Comparison of ENCODE assay signal across 7 mouse cellular contexts in the genomic region with DNA sequence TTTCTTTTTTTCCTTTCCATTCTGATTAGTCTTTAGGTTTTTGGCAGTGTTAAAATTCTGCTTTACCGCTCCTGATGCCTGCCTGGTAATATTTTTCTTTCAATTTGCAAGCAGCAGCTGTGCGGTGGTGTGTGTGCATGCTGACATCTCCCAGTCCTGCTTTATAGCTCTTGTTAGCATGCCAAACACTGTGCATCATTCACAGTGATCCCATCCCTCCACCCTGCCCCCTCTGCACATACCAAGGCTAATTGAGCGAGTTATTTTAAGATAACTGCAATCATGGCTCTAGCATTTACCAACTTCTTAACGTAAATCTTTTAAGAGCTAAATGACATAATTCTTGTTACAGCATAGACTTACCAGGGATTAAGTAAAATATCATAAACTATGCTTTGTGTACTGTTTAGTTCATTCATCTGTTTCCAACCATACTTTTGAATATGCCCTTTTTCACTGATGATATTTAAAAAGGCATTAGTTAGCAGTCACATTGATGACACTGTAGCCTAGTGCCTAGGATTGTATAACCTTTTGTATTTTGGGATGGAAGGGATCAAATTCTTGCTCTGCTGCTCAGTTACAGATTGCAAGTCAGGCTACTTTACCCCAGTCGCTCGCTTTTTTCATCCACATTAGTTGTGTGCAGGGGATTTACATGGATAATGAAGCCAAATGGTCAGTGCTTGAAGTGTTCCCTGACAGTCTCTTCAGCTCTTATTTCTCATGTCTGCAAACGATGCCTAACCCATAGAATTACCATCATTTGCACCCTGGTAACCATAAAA.
DNase-seq lines count a peak whose midpoint lies in the region; ATAC-seq and TF ChIP-seq lines count a peak whose summit lies in the region.

No protein-coding gene starts in this region.

- H3K9ac ChIP-seq in embryonic facial prominence, embryonic 14.5 days (ENCODE audit: low read depth, low read length) = no peak overlapping the region
- no peak overlapping the region for H3K9ac ChIP-seq in kidney, postnatal 0 days (ENCODE audit: low read depth, low read length)
- H3K9ac ChIP-seq in midbrain, embryonic 13.5 days (replicated peaks) = no peak overlapping the region

- peak; percentile 73 for DNase-seq in brain, adult 2 months (ENCODE audit: low read depth, low spot score)
- DNase-seq in embryonic facial prominence, embryonic 14.5 days (ENCODE audit: low spot score) = peak; percentile 82
- peak; percentile 66 for DNase-seq in kidney, postnatal 0 days (ENCODE audit: low spot score)
- DNase-seq in testis, postnatal 10 days (ENCODE audit: low spot score) = no peak
- no peak for DNase-seq in gastrocnemius, postnatal 14 days
- no peak for DNase-seq in heart, postnatal 25 days (ENCODE audit: low spot score)

- no peaks in the 10 kb centered on the region for H3K9me3 ChIP-seq in embryonic facial prominence, embryonic 14.5 days (ENCODE audit: control insufficient read depth, low read length)
- H3K9me3 ChIP-seq in kidney, postnatal 0 days (replicated peaks; ENCODE audit: low read length) = no peaks in the 10 kb centered on the region
- H3K9me3 ChIP-seq in midbrain, embryonic 13.5 days = no peaks in the 10 kb centered on the region

- H3K36me3 ChIP-seq in embryonic facial prominence, embryonic 14.5 days (ENCODE audit: control insufficient read depth, insufficient read depth, low read length) = no peaks in the 10 kb centered on the region
- H3K36me3 ChIP-seq in kidney, postnatal 0 days (ENCODE audit: insufficient read depth, low read length) = no peaks in the 10 kb centered on the region
- no peaks in the 10 kb centered on the region for H3K36me3 ChIP-seq in midbrain, embryonic 13.5 days

- H3K4me1 ChIP-seq in embryonic facial prominence, embryonic 14.5 days (ENCODE audit: control insufficient read depth, insufficient read depth, low read length) = no peaks in the 10 kb centered on the region; the same call in 1 of the 2 replicates
- no peaks in the 10 kb centered on the region for H3K4me1 ChIP-seq in kidney, postnatal 0 days (replicated peaks; ENCODE audit: insufficient read depth, low read length)
- peaks cover 17% of the 10 kb centered on the region for H3K4me1 ChIP-seq in midbrain, embryonic 13.5 days (replicated peaks)

- H3K4me3 ChIP-seq in embryonic facial prominence, embryonic 14.5 days (ENCODE audit: low read depth, low read length) = no peak overlapping the region
- no peak overlapping the region for H3K4me3 ChIP-seq in kidney, postnatal 0 days (replicated peaks; ENCODE audit: low read depth, low read length)
- H3K4me3 ChIP-seq in midbrain, embryonic 13.5 days (replicated peaks) = no peak overlapping the region

- intact Hi-C loops in gastrocnemius, postnatal 14 days (cut with DNase I; ENCODE audit: low total_unique reads) = no loop called here
- intact Hi-C loops in heart, postnatal 25 days (cut with DNase I) = no loop called here

- WGBS in embryonic facial prominence, embryonic 14.5 days = 45% methylated on average over 7 of the region's 7 CpGs
- WGBS in kidney, postnatal 0 days = 32% methylated on average over 7 of the region's 7 CpGs
- WGBS in midbrain, embryonic 13.5 days = 34% methylated on average over 7 of the region's 7 CpGs

- no peak for TF ChIP-seq CTCF in kidney, postnatal 0 days (IDR thresholded peaks at IDR 0.05; ENCODE audit: low read depth)

- H3K27ac ChIP-seq in embryonic facial prominence, embryonic 14.5 days (replicated peaks; ENCODE audit: low read depth, low read length) = no peak overlapping the region
- H3K27ac ChIP-seq in kidney, postnatal 0 days = no peak overlapping the region
- H3K27ac ChIP-seq in midbrain, embryonic 13.5 days = no peak overlapping the region

- peak; percentile 85 for ATAC-seq in embryonic facial prominence, embryonic 14.5 days (ENCODE audit: low read depth)
- 0 out of 2 replicates have a peak, but pooled peaks have one; percentile 43 for ATAC-seq in kidney, postnatal 0 days (replicated peaks; ENCODE audit: low FRiP score, low read depth)
- ATAC-seq in midbrain, embryonic 13.5 days = peak; percentile 91

- H3K4me2 ChIP-seq in embryonic facial prominence, embryonic 14.5 days (ENCODE audit: low read depth, low read length) = no peak overlapping the region
- no peak overlapping the region for H3K4me2 ChIP-seq in kidney, postnatal 0 days (ENCODE audit: low read length)
- no peak overlapping the region for H3K4me2 ChIP-seq in midbrain, embryonic 13.5 days (replicated peaks)

- H3K27me3 ChIP-seq in embryonic facial prominence, embryonic 14.5 days (replicated peaks; ENCODE audit: control insufficient read depth, insufficient read depth, low read length) = no peaks in the 10 kb centered on the region
- H3K27me3 ChIP-seq in kidney, postnatal 0 days (ENCODE audit: insufficient read depth, low read length) = no peaks in the 10 kb centered on the region
- no peaks in the 10 kb centered on the region for H3K27me3 ChIP-seq in midbrain, embryonic 13.5 days

Comparison
In these comparisons a context has a peak if more than half of its experiments do, and no peak if none do; other contexts are left out.
1. DNase-seq: peak in brain, adult 2 months (single experiment), embryonic facial prominence, embryonic 14.5 days (single experiment) and kidney, postnatal 0 days (single experiment); none in testis, postnatal 10 days (single experiment), gastrocnemius, postnatal 14 days (single experiment) and heart, postnatal 25 days (single experiment).
2. Peak in every context shown above with its lines, with median percentiles within 50 percentile points of each other: ATAC-seq.